Mouse (Mus musculus) CH12.LX (cell line): ENCODE measurements around the gene Cpsf6. TPM values are rescaled to one million over a fixed set of nuclear protein-coding genes. Genes with fewer than 3 reads are reported as not detected.

Experiments used
- DNase-seq: peaks from one replicate; pipeline ENCODE4 v3.0.0-alpha.2; 2013; ENCODE audit errors: extremely low read depth
- H3K27ac ChIP-seq: 2 replicates; pipeline ENCODE4 v1.5.1; 2012; ENCODE audit warnings: low read depth, mild to moderate bottlenecking, control low read depth, moderate library complexity; ENCODE audit not compliant: insufficient read depth
- H3K27me3 ChIP-seq: replicated peaks from 2 replicates; pipeline ENCODE3; 2012; ENCODE audit warnings: inconsistent platforms
- H3K36me3 ChIP-seq, 2 experiments: replicated peaks in 1 of 2; 2 replicates each; pipeline versions ENCODE3 to v1.6.1; 2012; ENCODE audit warnings: inconsistent platforms in 1 of 2, low read length in 1 of 2, mild to moderate bottlenecking in 1 of 2, mixed read lengths in 1 of 2, moderate library complexity in 1 of 2; ENCODE audit not compliant: control insufficient read depth in 1 of 2, insufficient read depth in 1 of 2
- H3K4me1 ChIP-seq, 2 experiments: 2 replicates each; pipeline ENCODE4 v1.6.1; 2012; ENCODE audit warnings: inconsistent platforms in 1 of 2, moderate library complexity in 1 of 2; ENCODE audit not compliant: insufficient read depth in 2 of 2, control insufficient read depth in 1 of 2
- H3K4me2 ChIP-seq: 2 replicates; pipeline ENCODE4 v1.6.1; 2012; ENCODE audit warnings: low read depth, mild to moderate bottlenecking, control low read depth; ENCODE audit not compliant: poor library complexity, insufficient read depth, severe bottlenecking
- H3K4me3 ChIP-seq, 3 experiments: fragments of 150-350 bp in 1 of 3; sonication (generic) in 1 of 3; replicated peaks in 1 of 3; 2 replicates each; pipeline versions ENCODE3 to v1.5.1; 2011 to 2012; ENCODE audit warnings: low read depth in 2 of 3, low read length in 2 of 3, mild to moderate bottlenecking in 2 of 3, moderate library complexity in 2 of 3, control low read depth in 1 of 3, improper control_type of control experiment in 1 of 3, inconsistent platforms in 1 of 3, mixed read lengths in 1 of 3; ENCODE audit not compliant: poor library complexity in 1 of 3
- H3K79me2 ChIP-seq: replicated peaks from 2 replicates; pipeline ENCODE4 v1.6.1; 2012; ENCODE audit warnings: mild to moderate bottlenecking, moderate library complexity; ENCODE audit not compliant: control insufficient read depth, poor library complexity, insufficient read depth, severe bottlenecking; ENCODE audit errors: extremely low read depth
- H3K9ac ChIP-seq: 2 replicates; pipeline ENCODE4 v1.6.1; 2012; ENCODE audit warnings: low read depth, mild to moderate bottlenecking, control low read depth, moderate library complexity; ENCODE audit not compliant: insufficient read depth
- H3K9me3 ChIP-seq: replicated peaks from 2 replicates; pipeline ENCODE3; 2012; ENCODE audit warnings: low read length, inconsistent platforms, mixed read lengths
- CHD1 ChIP-seq: IDR thresholded peaks from 2 replicates; pipeline ENCODE4 v1.6.1; 2012; ENCODE audit warnings: low read depth, low read length, improper control_type of control experiment, inconsistent platforms
- CHD2 ChIP-seq: IDR thresholded peaks from 2 replicates; pipeline ENCODE4 v1.6.1; 2011; ENCODE audit warnings: low read length, improper control_type of control experiment
- CTCF ChIP-seq, 2 experiments: IDR thresholded peaks in 1 of 2; conservative IDR thresholded peaks in 1 of 2; 2 replicates each; pipeline ENCODE4 v1.5.1; 2011 to 2012; ENCODE audit warnings: low read depth in 2 of 2, low read length in 2 of 2, improper control_type of control experiment in 1 of 2, inconsistent platforms in 1 of 2, mild to moderate bottlenecking in 1 of 2, moderate library complexity in 1 of 2
- E2F4 ChIP-seq: IDR thresholded peaks from 2 replicates; pipeline ENCODE4 v1.6.1; 2011; ENCODE audit warnings: low read depth, low read length, improper control_type of control experiment; ENCODE audit not compliant: insufficient replicate concordance
- ELF1 ChIP-seq: IDR thresholded peaks from 2 replicates; pipeline ENCODE4 v1.6.1; 2014; ENCODE audit warnings: low read depth, mild to moderate bottlenecking, inconsistent platforms, low read length, improper control_type of control experiment
- EP300 ChIP-seq: IDR thresholded peaks from 2 replicates; pipeline ENCODE4 v1.6.1; 2011; ENCODE audit warnings: low read length, improper control_type of control experiment
- ETS1 ChIP-seq: conservative IDR thresholded peaks from 2 replicates; pipeline ENCODE4 v1.6.1; 2012; ENCODE audit warnings: low read depth, mild to moderate bottlenecking, inconsistent platforms, low read length, improper control_type of control experiment, moderate library complexity
- GABPA ChIP-seq: IDR thresholded peaks from 2 replicates; pipeline ENCODE4 v1.6.1; 2012; ENCODE audit warnings: low read depth, low read length, improper control_type of control experiment, inconsistent platforms; ENCODE audit not compliant: insufficient replicate concordance
- HCFC1 ChIP-seq: IDR thresholded peaks from 2 replicates; pipeline ENCODE4 v1.6.1; 2012; ENCODE audit warnings: low read depth, mild to moderate bottlenecking, inconsistent platforms, low read length, improper control_type of control experiment
- IRF4 ChIP-seq: IDR thresholded peaks from 2 replicates; pipeline ENCODE4 v1.6.1; 2014; ENCODE audit warnings: low read depth, mild to moderate bottlenecking, inconsistent platforms, low read length, improper control_type of control experiment
- JUN ChIP-seq: IDR thresholded peaks from 2 replicates; pipeline ENCODE4 v1.6.1; 2011; ENCODE audit warnings: low read depth, mild to moderate bottlenecking, low read length, improper control_type of control experiment, moderate library complexity; ENCODE audit not compliant: insufficient read depth
- MAX ChIP-seq: IDR thresholded peaks from 2 replicates; pipeline ENCODE4 v1.6.1; 2011; ENCODE audit warnings: low read length, improper control_type of control experiment
- MEF2A ChIP-seq: IDR thresholded peaks from 2 replicates; pipeline ENCODE4 v1.6.1; 2014; ENCODE audit warnings: low read depth, mild to moderate bottlenecking, inconsistent platforms, low read length, improper control_type of control experiment, borderline replicate concordance
- NELFE ChIP-seq: IDR thresholded peaks from 2 replicates; pipeline ENCODE4 v1.6.1; 2011; ENCODE audit warnings: low read depth, low read length, improper control_type of control experiment
- NRF1 ChIP-seq: IDR thresholded peaks from 2 replicates; pipeline ENCODE4 v1.6.1; 2014; ENCODE audit warnings: low read depth, mild to moderate bottlenecking, inconsistent platforms, low read length, improper control_type of control experiment, moderate library complexity
- PAX5 ChIP-seq: IDR thresholded peaks from 2 replicates; pipeline ENCODE4 v1.6.1; 2012; ENCODE audit warnings: low read length, inconsistent platforms, mixed read lengths
- RAD21 ChIP-seq: IDR thresholded peaks from 2 replicates; pipeline ENCODE4 v1.6.1; 2011; ENCODE audit warnings: low read depth, mild to moderate bottlenecking, low read length, improper control_type of control experiment, moderate library complexity
- RCOR1 ChIP-seq: conservative IDR thresholded peaks from 2 replicates; pipeline ENCODE4 v1.6.1; 2012; ENCODE audit warnings: low read depth, mild to moderate bottlenecking, inconsistent platforms, low read length, improper control_type of control experiment
- SIN3A ChIP-seq: IDR thresholded peaks from 2 replicates; pipeline ENCODE4 v1.6.1; 2012; ENCODE audit warnings: low read length, improper control_type of control experiment, inconsistent platforms
- SMC3 ChIP-seq: IDR thresholded peaks from 2 replicates; pipeline ENCODE4 v1.6.1; 2011; ENCODE audit warnings: low read depth, low read length, improper control_type of control experiment
- USF2 ChIP-seq: conservative IDR thresholded peaks from 2 replicates; pipeline ENCODE4 v1.6.1; 2011; ENCODE audit warnings: low read depth, low read length, improper control_type of control experiment
- ZC3H11A ChIP-seq: IDR thresholded peaks from 2 replicates; pipeline ENCODE4 v1.6.1; 2012; ENCODE audit warnings: low read depth, mild to moderate bottlenecking, inconsistent platforms, low read length, improper control_type of control experiment
- ZNF384 ChIP-seq: IDR thresholded peaks from 2 replicates; pipeline ENCODE4 v1.6.1; 2012; ENCODE audit warnings: low read depth, low read length, improper control_type of control experiment, inconsistent platforms
- dilution Hi-C: fragments of 300-500 bp; cut with MboI; formaldehyde crosslinking; loops from 2 replicates; pipeline ENCODE4 v1.14.3; 2020; ENCODE audit warnings: low sequenced_read_pairs; ENCODE audit not compliant: extremely low pct_unique_long_range_greater_than_20kb, extremely low pct_ligation_motif_present
- in situ Hi-C: fragments of 300-500 bp; cut with MboI; formaldehyde crosslinking; loops from 3 replicates; pipeline ENCODE4 v1.14.3; 2019; ENCODE audit warnings: low sequenced_read_pairs, low pct_ligation_motif_present, low pct_unique_long_range_greater_than_20kb, mixed read lengths
- polyA plus RNA-seq: library from polyadenylated mRNA; unstranded; fragments of >175 nt; gene quantifications from 2 replicates; pipeline ENCODE4 v1.2.1, GENCODE M21; 2012; ENCODE audit warnings: low read depth; ENCODE audit not compliant: insufficient read length
- total RNA-seq, 2 experiments: library from RNA; depleted of rRNA; stranded (reverse); fragments of 300-350 nt in 1 of 2; fragments of >200 nt in 1 of 2; gene quantifications; 2 replicates each; pipeline ENCODE4 v1.2.3; 2012 to 2014

The Cpsf6 gene
- total and polyA plus RNA-seq, 3 experiments: 87.6 to 114 (median 99.5) TPM

DNA sequence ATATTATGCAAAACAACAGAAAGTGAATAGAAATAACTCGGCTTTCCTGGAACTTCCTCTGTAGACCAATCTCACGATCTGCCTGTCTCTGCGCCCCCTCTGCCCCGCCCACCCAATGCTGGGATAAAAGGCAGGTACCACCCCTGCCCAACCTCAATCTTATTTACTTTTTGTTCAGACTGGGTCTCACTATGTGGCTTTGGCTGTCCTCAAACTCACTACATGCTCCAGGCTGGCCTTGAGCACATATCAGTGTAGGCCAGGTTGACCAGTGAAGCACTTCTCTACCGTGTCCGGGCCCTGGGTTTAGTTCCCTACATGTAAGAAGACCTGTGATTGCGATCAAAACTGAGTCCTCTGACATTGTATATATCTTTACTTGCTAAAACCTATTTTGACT, 40.6 kb downstream of the Cpsf6 start:
- Histone ChIP-seq H3K27me3 (no peaks in the 10 kb centered on the region), H3K79me2 (no peaks in the 10 kb centered on the region), H3K9me3 (no peaks in the 10 kb centered on the region), H3K36me3 (peaks cover 0 to 31% of the 10 kb centered on the region in 2 experiments), H3K4me3 (no peak overlapping the region), H3K27ac (no peak overlapping the region), H3K4me2 (no peak overlapping the region), H3K4me1 (peaks cover 0 to 22% of the 10 kb centered on the region in 2 experiments; a peak in 2 of 4 replicates), H3K9ac (no peak overlapping the region)
- in situ Hi-C loops: no loop called here
- TF ChIP-seq HCFC1: no peak
- TF ChIP-seq IRF4: no peak
- TF ChIP-seq PAX5: no peak
- no peak for TF ChIP-seq GABPA
- TF ChIP-seq CHD1: no peak
- TF ChIP-seq MEF2A: no peak
- no peak for TF ChIP-seq CHD2
- TF ChIP-seq ETS1: no peak
- no peak for TF ChIP-seq JUN
- no peak for TF ChIP-seq E2F4
- TF ChIP-seq MAX: no peak
- TF ChIP-seq ELF1: no peak
- TF ChIP-seq CTCF (conservative IDR thresholded peaks at IDR 0.05 in 1 of 2, IDR thresholded peaks at IDR 0.05 in 1 of 2; ENCODE audit: low read depth in 2 of 2, low read length in 2 of 2): no peak
- no peak for TF ChIP-seq USF2
- TF ChIP-seq NELFE: no peak
- TF ChIP-seq EP300: no peak
- no peak for TF ChIP-seq ZNF384
- dilution Hi-C loops: no loop called here
- DNase-seq: no peak

GRCm38 (mm10) chr10:117337946-117338345, 41.9 kb downstream of the Cpsf6 start:
- no peak for DNase-seq
- H3K9me3 ChIP-seq: no peaks in the 10 kb centered on the region
- H3K4me3 ChIP-seq: no peak overlapping the region
- dilution Hi-C loops: no loop called here
- H3K9ac ChIP-seq: no peak overlapping the region
- no peak overlapping the region for H3K4me2 ChIP-seq
- H3K4me1 ChIP-seq: peaks cover 0 to 22% of the 10 kb centered on the region in 2 experiments; a peak in 2 of 4 replicates
- H3K79me2 ChIP-seq: no peaks in the 10 kb centered on the region
- no peak overlapping the region for H3K27ac ChIP-seq
- in situ Hi-C loops: no loop called here
- no peaks in the 10 kb centered on the region for H3K27me3 ChIP-seq
- peaks cover 0 to 20% of the 10 kb centered on the region in 2 experiments for H3K36me3 ChIP-seq
- TF ChIP-seq ETS1: no peak
- TF ChIP-seq NRF1: no peak
- TF ChIP-seq SIN3A: no peak
- peak; percentile 31 for TF ChIP-seq RAD21
- peak; percentile 17; the same call in 1 of the 2 replicates for TF ChIP-seq SMC3
- no peak for TF ChIP-seq ELF1
- no peak for TF ChIP-seq ZC3H11A
- TF ChIP-seq RCOR1: no peak
- peak in 1 of 2 experiments; percentile 41; a peak in 2 of 4 replicates for TF ChIP-seq CTCF (conservative IDR thresholded peaks at IDR 0.05 in 1 of 2, IDR thresholded peaks at IDR 0.05 in 1 of 2; ENCODE audit: low read depth in 2 of 2, low read length in 2 of 2)
